Mouse (Mus musculus): ENCODE results near the gene Bcat2.

DNA sequence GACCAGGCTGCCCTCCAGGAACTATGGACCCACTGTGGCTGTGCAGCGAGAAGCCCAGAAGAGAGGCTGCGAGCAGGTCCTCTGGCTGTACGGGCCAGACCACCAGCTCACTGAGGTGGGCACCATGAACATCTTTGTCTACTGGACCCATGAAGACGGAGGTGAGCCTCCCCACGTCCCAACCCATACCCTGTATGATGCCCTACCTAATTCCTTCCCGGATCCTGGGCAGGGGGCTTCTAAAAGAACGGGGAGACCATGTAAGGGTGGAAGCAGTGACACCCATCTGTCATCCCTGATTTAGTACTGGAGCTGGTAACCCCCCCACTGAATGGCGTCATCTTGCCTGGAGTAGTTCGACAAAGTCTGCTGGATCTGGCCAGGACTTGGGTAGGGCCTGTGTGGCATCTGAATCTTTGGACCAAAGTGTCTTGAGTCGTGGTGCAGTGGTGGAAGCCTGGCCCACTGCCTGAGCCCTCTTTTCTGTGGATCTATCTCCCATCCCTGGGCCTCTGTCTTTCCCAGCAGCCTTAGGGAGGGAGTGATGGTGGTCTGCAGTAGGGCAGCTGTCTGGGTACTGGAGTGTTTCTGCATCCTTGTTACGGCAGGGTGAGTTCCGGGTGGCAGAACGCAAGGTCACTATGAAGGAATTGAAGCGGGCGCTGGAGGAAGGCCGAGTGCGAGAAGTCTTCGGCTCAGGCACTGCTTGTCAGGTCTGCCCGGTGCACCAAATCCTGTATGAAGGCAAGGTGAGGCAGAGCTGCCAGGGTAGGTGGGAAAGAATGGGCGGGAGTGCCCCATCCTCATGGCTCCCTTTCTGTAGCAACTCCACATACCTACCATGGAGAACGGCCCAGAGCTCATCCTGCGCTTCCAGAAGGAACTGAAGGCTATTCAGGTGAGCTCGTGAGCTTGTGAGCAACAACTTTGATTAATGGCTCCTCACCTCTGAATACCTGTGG is 18.0 kb downstream of the Bcat2 start:
- TF ChIP-seq CTCF (IDR thresholded peaks at IDR 0.05) (no peak), EP300 (IDR thresholded peaks at IDR 0.05) (no peak)
